8 mouse cellular contexts compared by ENCODE assay signal in the genomic region with DNA sequence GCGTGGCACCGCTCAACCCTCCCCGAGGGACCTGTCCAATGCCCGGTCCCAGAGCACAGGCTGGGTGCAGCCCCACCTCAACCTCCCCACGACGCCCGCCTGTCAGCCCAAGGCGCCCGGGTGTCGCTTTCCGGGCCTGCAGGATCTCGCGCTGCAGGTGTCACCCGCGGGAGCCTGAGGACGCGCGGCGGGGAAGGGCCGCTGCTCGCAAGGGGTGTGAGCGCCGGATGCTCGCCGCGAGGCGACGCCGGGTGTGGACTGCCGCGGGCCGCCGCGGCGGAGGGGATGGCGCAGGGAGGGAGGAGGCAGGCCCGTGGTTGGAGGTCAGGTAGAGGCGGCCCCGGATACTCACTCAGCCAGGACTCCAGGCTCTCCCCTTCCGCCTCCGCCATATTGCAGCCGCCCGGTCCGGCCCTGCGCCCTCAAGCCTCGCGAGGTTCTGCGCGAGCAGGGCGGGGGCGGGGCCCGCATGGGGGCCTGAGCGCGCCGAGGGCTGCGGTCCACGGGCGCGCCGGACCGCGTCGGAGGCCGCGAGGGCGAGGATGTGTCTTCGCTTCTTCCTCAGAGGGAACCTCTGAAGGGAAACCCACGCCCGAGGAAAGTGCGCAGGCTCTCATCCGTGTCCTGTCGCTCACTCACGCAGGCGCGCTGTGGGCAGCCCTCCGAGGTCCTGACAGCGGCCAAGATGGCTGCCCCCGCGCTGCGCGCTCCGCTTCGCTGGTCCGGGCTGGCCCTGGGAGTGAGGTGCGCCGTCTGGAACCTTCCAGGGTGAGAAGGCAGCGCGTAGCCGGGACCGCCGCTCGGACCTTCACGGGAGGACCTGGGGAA. TPM values are rescaled to one million over a fixed set of nuclear protein-coding genes. Genes with fewer than 3 reads are reported as not detected.
DNase-seq lines count a peak whose midpoint lies in the region; ATAC-seq and TF ChIP-seq lines count a peak whose summit lies in the region.

Gene Mrps7 (plus strand): TSS at position 450 of the 828 bp plus-strand sequence.
Gene Gga3 (minus strand): TSS at position 576 of the 828 bp plus-strand sequence.

- H3K4me1 ChIP-seq in bone marrow macrophage, adult 2 months (ENCODE audit: control insufficient read depth, insufficient read depth, low read length), result peaks cover 38% of the 10 kb centered on the region
- peaks cover 12% of the 10 kb centered on the region for H3K4me1 ChIP-seq in embryonic fibroblast, embryonic 13.5 days (ENCODE audit: control insufficient read depth, insufficient read depth, low read length)
- peaks cover 47% of the 10 kb centered on the region for H3K4me1 ChIP-seq in heart, embryonic 10.5 days
- H3K4me1 ChIP-seq in kidney, embryonic 15.5 days, result peaks cover 40% of the 10 kb centered on the region

- H3K9ac ChIP-seq in kidney, embryonic 15.5 days, result peak within 1 kb of the TSS; percentile 98

- no peaks in the 10 kb centered on the region for H3K9me3 ChIP-seq in heart, embryonic 10.5 days
- H3K9me3 ChIP-seq in kidney, embryonic 15.5 days (replicated peaks), result no peaks in the 10 kb centered on the region

- peak; percentile 99 for DNase-seq in A20 (ENCODE audit: low read depth, low spot score)
- peak; percentile 93 for DNase-seq in heart, embryonic 10.5 days (ENCODE audit: low spot score)
- DNase-seq in liver, result peak; percentile 91
- peak; percentile 93 to 97 for DNase-seq in spleen, postnatal 4 days (ENCODE audit: low spot score in 2 of 2)

- WGBS in heart, embryonic 10.5 days, result under 1% methylated on average over 93 of the region's 93 CpGs
- WGBS in kidney, embryonic 15.5 days, result under 1% methylated on average over 79 of the region's 93 CpGs

- H3K27me3 ChIP-seq in heart, embryonic 10.5 days (ENCODE audit: insufficient read depth, poor library complexity, severe bottlenecking), result no peaks in the 10 kb centered on the region
- no peaks in the 10 kb centered on the region for H3K27me3 ChIP-seq in kidney, embryonic 15.5 days

- TF ChIP-seq CTCF in bone marrow macrophage, adult 2 months (IDR thresholded peaks at IDR 0.05; ENCODE audit: low read depth, low read length), result no peak
- no peak for TF ChIP-seq CTCF in embryonic fibroblast, embryonic 13.5 days (IDR thresholded peaks at IDR 0.05; ENCODE audit: borderline replicate concordance, insufficient read depth, low read length)

- H3K27ac ChIP-seq in bone marrow macrophage, adult 2 months (ENCODE audit: insufficient read depth, low read depth, low read length), result peak within 1 kb of the TSS; percentile 96
- H3K27ac ChIP-seq in embryonic fibroblast, embryonic 13.5 days (ENCODE audit: insufficient read depth, low read length), result peak within 1 kb of the TSS; percentile 90
- peak within 1 kb of the TSS; percentile 99 for H3K27ac ChIP-seq in heart, embryonic 10.5 days
- H3K27ac ChIP-seq in kidney, embryonic 15.5 days, result peak within 1 kb of the TSS; percentile 95

- H3K4me2 ChIP-seq in kidney, embryonic 15.5 days, result peak within 1 kb of the TSS; percentile 85

- H3K36me3 ChIP-seq in heart, embryonic 10.5 days, result peaks cover 44% of the 10 kb centered on the region
- peaks cover 46% of the 10 kb centered on the region for H3K36me3 ChIP-seq in kidney, embryonic 15.5 days

- peak; percentile 97 for ATAC-seq in kidney, embryonic 15.5 days (replicated peaks; ENCODE audit: low FRiP score)
- ATAC-seq in monocyte, adult 5-6 weeks (replicated peaks; ENCODE audit: insufficient number of reproducible peaks, low FRiP score, low TSS enrichment, poor library complexity, severe bottlenecking), result peak; percentile 86

- peak within 1 kb of the TSS; percentile 94 for H3K4me3 ChIP-seq in bone marrow macrophage, adult 2 months (ENCODE audit: insufficient read depth, low read length)
- peak within 1 kb of the TSS; percentile 96 for H3K4me3 ChIP-seq in embryonic fibroblast, embryonic 13.5 days (ENCODE audit: insufficient read depth, low read length)
- H3K4me3 ChIP-seq in heart, embryonic 10.5 days, result peak within 1 kb of the TSS; percentile 87
- H3K4me3 ChIP-seq in kidney, embryonic 15.5 days (replicated peaks), result peak within 1 kb of the TSS; percentile 88

- TF ChIP-seq POLR2A in bone marrow macrophage, adult 2 months (IDR thresholded peaks at IDR 0.05; ENCODE audit: borderline replicate concordance, low read depth, low read length), result peak; percentile 33
- TF ChIP-seq POLR2A in embryonic fibroblast, embryonic 13.5 days (IDR thresholded peaks at IDR 0.05; ENCODE audit: low read depth, low read length), result peak; percentile 84

RNA-seq across cellular contexts. Expression of gene Mrps7, which starts in this region (rescaled TPM):
- polyA plus RNA-seq in bone marrow macrophage, adult 2 months (2012; ENCODE audit: insufficient read depth, insufficient read length, missing spikeins), result 33.1 and 36.9 TPM in 2 replicates
- polyA plus RNA-seq in embryonic fibroblast, embryonic 13.5 days (2011; ENCODE audit: insufficient read length, low read depth, missing spikeins), result 31.0 and 36.5 TPM in 2 replicates
- 105 and 108 TPM in 2 replicates for polyA plus RNA-seq in heart, embryonic 10.5 days (2016; fragmentation: Nextera tagmentation; extraction: Ambion mirVana)
- 102 and 103 TPM in 2 replicates for polyA plus RNA-seq in kidney, embryonic 15.5 days (2015; fragmentation: Nextera tagmentation; extraction: Ambion mirVana)
- total RNA-seq in monocyte, adult 5-6 weeks (2017), result 20.4 to 30.1 TPM (median 20.7 TPM) in 3 replicates

RNA-seq across cellular contexts. Expression of gene Gga3, which starts in this region (rescaled TPM):
- 60.1 and 81.9 TPM in 2 replicates for polyA plus RNA-seq in bone marrow macrophage, adult 2 months (2012; ENCODE audit: insufficient read depth, insufficient read length, missing spikeins)
- polyA plus RNA-seq in embryonic fibroblast, embryonic 13.5 days (2011; ENCODE audit: insufficient read length, low read depth, missing spikeins), result 17.0 and 30.3 TPM in 2 replicates
- polyA plus RNA-seq in heart, embryonic 10.5 days (2016; fragmentation: Nextera tagmentation; extraction: Ambion mirVana), result 25.4 and 25.7 TPM in 2 replicates
- polyA plus RNA-seq in kidney, embryonic 15.5 days (2015; fragmentation: Nextera tagmentation; extraction: Ambion mirVana), result 18.5 and 20.7 TPM in 2 replicates
- total RNA-seq in monocyte, adult 5-6 weeks (2017), result 32.1 to 47.8 TPM (median 37.8 TPM) in 3 replicates

Comparison
In these comparisons a context has a peak if more than half of its experiments do, and no peak if none do; other contexts are left out.
1. Peak in every context shown above with its lines: DNase-seq, ATAC-seq, H3K4me3 ChIP-seq and H3K27ac ChIP-seq.